Mouse (Mus musculus) ES-E14 (cell line): Measurements from ENCODE around the gene Dscam.

Experiments used
- CHD2 ChIP-seq: IDR thresholded peaks from 2 replicates; pipeline ENCODE4 v1.6.1; 2014; ENCODE audit warnings: mild to moderate bottlenecking, low read depth, low read length, inconsistent platforms
- HCFC1 ChIP-seq: IDR thresholded peaks from 2 replicates; pipeline ENCODE4 v1.6.1; 2012; ENCODE audit warnings: low read length, inconsistent platforms, borderline replicate concordance; ENCODE audit not compliant: insufficient read depth
- MAFK ChIP-seq: IDR thresholded peaks from 2 replicates; pipeline ENCODE4 v1.6.1; 2014; ENCODE audit warnings: mild to moderate bottlenecking, low read depth, low read length, inconsistent platforms; ENCODE audit not compliant: insufficient read depth
- ZC3H11A ChIP-seq: IDR thresholded peaks from 2 replicates; pipeline ENCODE4 v1.6.1; 2012; ENCODE audit warnings: low read depth, mild to moderate bottlenecking, inconsistent platforms, low read length, borderline replicate concordance
- ZNF384 ChIP-seq: IDR thresholded peaks from 2 replicates; pipeline ENCODE4 v1.6.1; 2012; ENCODE audit warnings: low read depth, low read length, inconsistent platforms

GRCm38 (mm10) chr16:97098508-97098907 is 72.0 kb downstream of the Dscam start:
- TF ChIP-seq ZC3H11A (no peak), CHD2 (no peak), MAFK (no peak), HCFC1 (no peak), ZNF384 (no peak)
